Mouse (Mus musculus) testis, postnatal 14 days (tissue): ENCODE data around the gene Tlr12.
"Not testable (repeated sequence)": the region's sequence is repeated elsewhere in the genome, so short reads cannot be mapped to it uniquely, and the experiment has no call there.

ENCODE experiments used
- DNase-seq: peaks from one replicate; pipeline ENCODE4 v3.0.0; 2021; ENCODE audit warnings: low spot score

Tlr12 gene

DNA sequence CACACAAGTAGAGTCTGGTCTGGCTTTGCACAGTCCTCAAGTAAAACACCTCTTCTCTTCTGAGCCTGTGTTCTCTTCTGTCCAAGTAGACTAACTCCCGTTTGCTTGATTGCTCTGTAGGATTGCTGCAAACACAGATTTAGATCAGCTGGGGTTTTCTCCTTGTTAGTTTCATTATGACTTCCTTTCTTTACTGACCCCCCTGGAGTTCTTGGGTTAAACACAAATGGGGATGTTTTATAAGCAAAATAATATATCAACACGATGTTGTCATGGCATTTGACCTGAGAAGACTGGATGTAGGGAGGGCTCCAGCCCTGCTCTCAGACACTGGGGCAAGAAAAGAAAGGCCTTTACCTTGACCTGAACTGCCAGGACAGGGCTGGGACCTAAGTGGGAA is 544 bp upstream of the Tlr12 start:
- DNase-seq = no peak

DNA sequence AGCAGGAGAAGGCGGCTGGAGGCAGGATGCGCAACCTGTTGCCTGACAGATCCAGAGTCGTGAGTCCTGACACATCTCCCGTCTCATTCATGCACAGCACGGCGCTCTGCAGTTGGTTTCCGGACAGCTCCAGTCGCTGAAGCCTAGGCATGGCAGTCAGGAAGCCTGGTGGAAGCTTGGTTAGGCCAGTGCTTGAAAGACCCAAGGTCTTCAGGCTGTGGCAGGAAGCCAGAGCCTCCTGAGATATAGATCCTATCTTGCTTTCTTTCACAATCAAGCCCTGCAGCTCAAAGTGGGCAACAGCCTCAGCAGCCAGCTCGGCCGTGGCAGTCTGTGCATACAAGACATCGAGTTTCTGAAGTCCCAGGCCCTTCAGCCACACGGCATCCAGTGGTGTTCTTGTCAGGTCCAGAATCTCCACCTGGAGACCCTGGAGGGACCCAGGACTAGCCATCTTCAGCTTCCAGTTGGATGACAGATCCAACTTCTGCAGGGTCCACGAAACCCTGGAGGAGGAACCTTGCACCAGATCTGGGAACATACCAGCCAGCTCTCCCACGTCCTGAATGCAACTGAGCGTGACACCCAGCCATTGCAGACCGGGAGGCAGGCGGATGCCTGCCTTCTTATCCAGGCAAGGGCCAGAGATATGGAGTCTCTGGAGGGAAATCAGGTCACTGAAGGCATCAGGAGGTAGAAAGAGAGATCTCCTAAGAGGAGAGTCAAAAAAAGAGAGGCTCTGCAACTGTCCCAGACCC is 877 bp downstream of the Tlr12 start:
- no peak for DNase-seq

DNA sequence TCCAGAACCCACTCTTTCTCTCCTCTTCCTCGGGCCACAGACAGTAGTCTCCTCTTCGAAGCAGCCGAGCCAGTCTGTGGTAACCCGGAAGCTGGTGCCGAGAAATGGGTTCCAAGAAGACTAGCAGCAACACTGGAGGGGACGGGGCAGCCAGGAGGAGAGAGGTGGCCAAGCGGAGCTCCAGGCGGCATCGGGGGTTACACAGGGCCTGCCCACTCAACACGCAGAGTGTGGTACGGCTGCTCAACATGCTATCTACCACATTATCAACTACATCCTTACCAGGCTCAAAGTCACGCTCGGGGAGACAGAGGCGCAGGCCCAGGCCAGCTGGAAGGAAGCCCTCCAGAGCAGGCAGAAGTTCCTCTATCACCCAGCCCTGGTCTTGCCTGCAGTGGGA is 2.7 kb downstream of the Tlr12 start:
- DNase-seq = no peak

DNA sequence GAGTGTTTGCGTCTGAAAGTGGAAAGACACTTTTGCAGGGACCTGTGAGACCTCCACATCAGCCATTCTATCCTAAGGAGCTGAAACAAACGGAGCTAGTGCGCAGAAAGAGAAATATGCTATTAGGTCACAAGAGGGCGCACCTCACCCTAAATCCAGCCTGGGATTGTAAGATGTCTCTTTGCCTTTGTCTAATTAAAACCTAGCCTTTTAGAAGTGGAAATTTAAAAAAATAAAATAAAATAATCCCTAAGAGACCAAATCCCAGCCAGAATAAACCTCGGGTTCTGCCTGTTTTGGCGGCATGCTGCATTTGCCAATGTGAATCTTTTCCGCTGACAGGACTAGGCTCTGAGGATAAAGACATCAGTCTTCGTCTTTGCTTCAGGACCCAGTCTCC is 5.1 kb downstream of the Tlr12 start:
- no peak for DNase-seq

DNA sequence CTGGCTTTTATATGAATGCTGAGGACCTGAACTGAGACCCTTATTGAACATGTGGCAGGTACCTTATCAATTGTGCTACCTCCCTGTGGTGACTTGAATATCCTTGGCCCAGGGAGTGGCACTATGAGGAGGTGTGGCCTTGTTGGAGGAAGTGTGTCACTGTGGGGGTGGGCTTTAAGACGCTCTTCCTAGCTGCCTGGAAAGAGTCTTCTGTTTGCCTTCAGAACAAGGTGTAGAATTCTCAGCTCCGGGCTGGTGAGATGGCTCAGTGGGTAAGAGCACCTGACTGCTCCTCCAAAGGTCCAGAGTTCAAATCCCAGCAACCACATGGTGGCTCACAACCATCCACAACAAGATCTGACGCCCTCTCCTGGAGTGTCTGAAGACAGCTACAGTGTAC is 6.7 kb downstream of the Tlr12 start:
- not testable (repeated sequence) for DNase-seq

DNA sequence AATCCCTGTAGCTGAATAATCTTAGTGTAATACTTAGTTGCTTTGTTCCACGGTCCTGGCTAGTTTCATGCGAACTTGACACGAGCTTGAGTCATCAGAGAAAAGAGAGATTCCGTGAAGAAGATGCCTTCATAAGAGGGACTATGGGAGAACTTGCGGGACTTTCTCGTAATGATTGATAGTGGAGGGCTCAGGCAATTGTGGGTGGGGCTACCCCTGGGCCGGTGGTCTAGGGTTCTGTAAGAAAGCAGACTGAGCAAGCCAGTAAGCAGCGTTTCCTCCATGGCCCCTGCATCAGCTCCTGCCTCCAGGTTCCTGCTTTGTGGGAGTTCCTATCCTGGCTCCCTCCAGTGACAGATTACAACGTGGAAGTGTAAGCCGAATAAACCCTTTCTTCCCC is 7.7 kb downstream of the Tlr12 start:
- DNase-seq = no peak

GRCm38 (mm10) chr4:128609925-128610402 is 8.5 kb downstream of the Tlr12 start, which contains the start of gene Zscan20:
Zscan20 (minus strand) TSS chr4:128610098.
- DNase-seq = peak; percentile 96

GRCm38 (mm10) chr4:128609276-128609924 is 9.0 kb downstream of the Tlr12 start:
- no peak for DNase-seq

- no peak for DNase-seq
These were observed 10.8 kb downstream of the Tlr12 start for GRCm38 (mm10) chr4:128607661-128608060.

DNA sequence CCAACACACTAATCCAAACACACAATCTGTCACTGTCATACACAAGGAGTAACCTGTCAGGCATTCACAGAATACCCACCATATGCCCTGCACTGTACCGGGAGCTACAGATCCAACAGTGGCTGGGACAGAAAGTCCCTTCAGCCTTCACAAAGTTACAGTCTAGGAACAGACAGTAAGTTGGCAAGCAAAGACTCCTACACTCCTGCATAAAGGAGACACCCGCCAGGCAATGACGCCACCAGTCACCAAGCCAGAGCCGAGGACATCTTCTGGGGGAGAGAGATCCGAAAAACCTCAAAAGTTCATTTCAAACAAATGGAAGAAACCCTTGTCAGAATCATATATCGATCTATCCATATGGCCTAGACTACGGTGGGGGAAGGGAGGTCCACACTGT is 11.8 kb downstream of the Tlr12 start:
- peak; percentile 63 for DNase-seq

DNA sequence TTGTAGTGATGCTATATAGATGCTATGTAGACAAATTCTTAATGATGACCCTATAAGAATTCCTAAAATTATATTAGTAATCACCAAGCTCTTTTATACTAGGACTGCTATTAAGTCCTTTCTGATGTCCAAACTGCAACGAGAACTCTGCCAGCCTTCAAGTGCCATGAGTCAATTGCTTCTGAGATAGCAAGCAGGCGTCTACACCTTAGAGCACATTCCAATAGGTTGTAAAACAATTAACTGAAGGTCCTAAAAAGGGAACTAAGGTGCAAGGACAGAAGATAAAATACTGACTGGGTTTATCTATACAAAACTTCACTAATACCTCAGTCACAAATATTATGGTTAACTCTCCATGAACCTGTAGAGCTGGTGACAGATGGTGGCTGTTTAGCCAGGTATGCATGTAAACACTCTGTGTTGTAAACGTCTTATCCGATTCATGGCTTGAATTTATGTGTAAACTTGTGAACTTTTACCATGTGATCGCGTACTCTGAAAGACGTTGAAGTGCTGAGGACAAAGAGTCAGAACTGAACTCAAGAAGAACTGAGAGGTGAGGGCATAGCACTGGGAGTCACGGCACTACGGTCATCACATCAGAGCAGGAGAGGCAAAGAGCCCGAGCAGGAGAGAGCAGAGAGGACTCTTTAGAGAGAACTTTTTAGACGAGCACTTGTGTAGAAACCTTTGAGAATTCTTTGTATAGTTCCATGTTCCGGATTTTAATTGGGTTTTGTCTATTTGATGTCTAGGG is 20.4 kb downstream of the Tlr12 start:
- no peak for DNase-seq

DNA sequence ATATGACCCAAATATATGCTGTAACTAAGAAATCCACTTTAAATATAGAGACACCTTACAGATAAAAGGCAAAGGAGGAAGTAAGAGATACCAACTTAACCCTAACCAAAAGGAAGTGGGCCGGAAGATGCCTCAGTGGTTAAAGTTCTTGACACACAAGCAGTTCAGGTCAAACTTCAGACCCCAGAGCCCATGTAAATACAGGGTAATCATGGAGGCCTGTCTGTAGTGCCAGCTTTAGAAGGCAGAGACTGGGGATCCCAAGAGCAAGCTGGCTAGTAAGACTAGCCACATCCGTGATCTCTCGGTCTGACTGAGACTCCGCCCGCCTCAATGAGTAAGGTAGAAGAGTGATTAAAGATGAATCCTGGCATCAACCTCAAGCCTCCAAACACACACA is 24.4 kb downstream of the Tlr12 start:
- DNase-seq = no peak

DNA sequence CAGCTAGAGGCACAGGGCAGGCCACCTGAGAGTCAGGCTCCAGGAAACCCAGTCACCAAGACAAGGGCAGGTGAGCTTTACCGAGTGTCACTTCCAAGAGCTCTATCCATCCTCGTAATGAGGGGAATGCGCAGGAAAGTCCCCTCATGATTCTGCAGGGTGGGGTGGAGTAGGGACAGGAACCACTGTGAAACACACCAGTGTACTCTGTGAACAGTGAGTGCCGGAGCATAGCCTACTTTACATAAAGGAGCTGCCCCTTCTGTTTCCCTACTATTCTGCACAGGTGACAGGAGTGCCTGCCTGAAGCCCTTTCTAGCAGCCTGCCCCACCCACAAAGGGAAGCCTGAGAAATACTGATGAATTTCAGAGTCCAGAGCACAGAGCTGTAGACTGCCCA is 25.1 kb downstream of the Tlr12 start:
- no peak for DNase-seq

DNA sequence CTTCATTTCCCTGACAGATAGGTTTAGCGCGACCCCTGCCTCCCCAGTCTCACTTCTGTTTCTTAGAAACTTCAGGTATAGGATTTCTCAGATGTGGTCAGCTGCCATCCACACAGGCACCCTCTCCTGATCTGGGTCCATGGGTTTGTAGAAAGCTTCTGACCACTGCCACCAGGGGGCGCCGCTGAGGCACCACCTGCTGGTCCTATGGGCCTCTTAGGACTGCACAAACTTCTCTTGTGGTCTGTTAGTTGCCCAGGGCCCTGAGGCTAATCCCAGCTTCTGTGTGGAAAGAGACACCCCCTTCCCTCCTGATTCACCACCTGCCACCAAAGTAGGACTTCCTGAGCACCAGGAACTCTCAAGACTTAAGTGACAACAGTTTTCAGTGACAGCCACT is 39.2 kb downstream of the Tlr12 start:
- DNase-seq = no peak

- no peak for DNase-seq
These were observed 42.6 kb downstream of the Tlr12 start for GRCm38 (mm10) chr4:128575811-128576210.
